In the genomic region with DNA sequence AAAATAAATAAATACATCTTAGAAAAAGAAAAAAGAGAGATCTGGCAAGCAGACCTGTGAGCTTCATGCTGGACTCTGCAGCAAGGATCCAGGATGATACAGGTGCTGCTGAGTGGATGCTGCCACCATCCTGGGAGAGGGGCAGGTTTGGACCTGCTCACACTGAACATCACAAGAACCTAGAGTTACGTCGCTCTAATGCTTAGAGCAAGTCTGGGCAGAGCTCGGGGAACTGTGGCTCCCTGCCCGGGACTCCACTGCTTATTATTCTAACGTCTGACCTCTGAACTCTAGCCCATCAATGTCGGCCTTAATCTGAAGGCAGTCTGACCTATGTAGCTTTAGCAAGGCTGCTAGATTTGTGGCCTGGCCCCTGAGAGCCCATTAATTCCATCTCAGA, we compare ENCODE assay signal across 27 mouse cellular contexts. TPM values are rescaled to one million over a fixed set of nuclear protein-coding genes. Genes with fewer than 3 reads are reported as not detected.
DNase-seq lines count a peak whose midpoint lies in the region; ATAC-seq and TF ChIP-seq lines count a peak whose summit lies in the region.
"Had no signal": no experiment of that assay in that cellular context is flagged by ENCODE, and none has a peak within 500 bp of the region (broad histone marks: within the 10 kb centered on the region; RNA-seq: fewer than 3 reads in every experiment).

No protein-coding gene starts in this region.

- H3K27ac ChIP-seq in forebrain, postnatal 0 days (ENCODE audit: low read depth, low read length): no peak overlapping the region
- no peak overlapping the region for H3K27ac ChIP-seq in forebrain, embryonic 16.5 days (ENCODE audit: low read length)
- 0 out of 2 replicates have a peak overlapping the region, but pooled peaks have one; percentile 4 for H3K27ac ChIP-seq in midbrain, embryonic 12.5 days (replicated peaks)
- H3K27ac ChIP-seq in midbrain, embryonic 10.5 days (replicated peaks): no peak overlapping the region
- no peak overlapping the region for H3K27ac ChIP-seq in stomach, postnatal 0 days (replicated peaks)
- H3K27ac ChIP-seq: embryonic facial prominence, embryonic 12.5 days; gastrocnemius, adult 2 months; heart, embryonic 13.5 days; intestine, embryonic 15.5 days; neural tube, embryonic 13.5 days had no signal

- no peak overlapping the region for H3K9ac ChIP-seq in forebrain, postnatal 0 days
- H3K9ac ChIP-seq in forebrain, embryonic 16.5 days (replicated peaks; ENCODE audit: low read depth, low read length): no peak overlapping the region
- no peak overlapping the region for H3K9ac ChIP-seq in midbrain, embryonic 12.5 days (replicated peaks)
- H3K9ac ChIP-seq in stomach, postnatal 0 days (ENCODE audit: low read length): no peak overlapping the region
- H3K9ac ChIP-seq: embryonic facial prominence, embryonic 12.5 days; heart, embryonic 13.5 days; intestine, embryonic 15.5 days; neural tube, embryonic 13.5 days had no signal

- no peak for TF ChIP-seq EP300 in stomach, postnatal 0 days (optimal IDR thresholded peaks at IDR 0.05)

- H3K4me1 ChIP-seq in forebrain, postnatal 0 days (ENCODE audit: insufficient read depth): no peaks in the 10 kb centered on the region
- no peaks in the 10 kb centered on the region for H3K4me1 ChIP-seq in forebrain, embryonic 16.5 days (replicated peaks; ENCODE audit: control insufficient read depth, insufficient read depth, low read length)
- peaks cover 6% of the 10 kb centered on the region; the same call in 1 of the 2 replicates for H3K4me1 ChIP-seq in midbrain, embryonic 12.5 days
- H3K4me1 ChIP-seq in midbrain, embryonic 10.5 days: peaks cover 15% of the 10 kb centered on the region
- H3K4me1 ChIP-seq in stomach, postnatal 0 days (replicated peaks; ENCODE audit: control insufficient read depth, insufficient read depth): no peaks in the 10 kb centered on the region
- H3K4me1 ChIP-seq: embryonic facial prominence, embryonic 12.5 days; heart, embryonic 13.5 days; intestine, embryonic 15.5 days had no signal

- WGBS in forebrain, postnatal 0 days: 53% methylated on average over 6 of the region's 6 CpGs
- 49% methylated on average over 6 of the region's 6 CpGs for WGBS in forebrain, embryonic 16.5 days
- 33% methylated on average over 6 of the region's 6 CpGs for WGBS in midbrain, embryonic 12.5 days
- 31% methylated on average over 6 of the region's 6 CpGs for WGBS in midbrain, embryonic 10.5 days
- whole genome bisulfite sequencing in stomach, postnatal 0 days: 20% methylated on average over 6 of the region's 6 CpGs

- TF ChIP-seq CTCF in forebrain, postnatal 0 days (IDR thresholded peaks at IDR 0.05; ENCODE audit: low read depth): no peak
- TF ChIP-seq CTCF in stomach, postnatal 0 days (IDR thresholded peaks at IDR 0.05; ENCODE audit: low read depth): no peak

- H3K4me2 ChIP-seq in forebrain, postnatal 0 days (ENCODE audit: low read depth): no peak overlapping the region
- no peak overlapping the region for H3K4me2 ChIP-seq in forebrain, embryonic 16.5 days (ENCODE audit: low read length)
- H3K4me2 ChIP-seq in midbrain, embryonic 12.5 days (replicated peaks): no peak overlapping the region
- no peak overlapping the region for H3K4me2 ChIP-seq in stomach, postnatal 0 days (replicated peaks; ENCODE audit: low read depth)
- H3K4me2 ChIP-seq: embryonic facial prominence, embryonic 12.5 days; heart, embryonic 13.5 days; intestine, embryonic 15.5 days; neural tube, embryonic 13.5 days had no signal

- H3K27me3 ChIP-seq in forebrain, postnatal 0 days (ENCODE audit: insufficient read depth, low read length): no peaks in the 10 kb centered on the region
- H3K27me3 ChIP-seq in forebrain, embryonic 16.5 days (replicated peaks; ENCODE audit: control insufficient read depth, insufficient read depth, low read length): no peaks in the 10 kb centered on the region
- no peaks in the 10 kb centered on the region for H3K27me3 ChIP-seq in midbrain, embryonic 12.5 days
- H3K27me3 ChIP-seq in midbrain, embryonic 10.5 days (ENCODE audit: low read depth, poor library complexity, severe bottlenecking): no peaks in the 10 kb centered on the region
- H3K27me3 ChIP-seq in stomach, postnatal 0 days (ENCODE audit: control insufficient read depth, insufficient read depth, low read length): no peaks in the 10 kb centered on the region
- H3K27me3 ChIP-seq: embryonic facial prominence, embryonic 12.5 days; heart, embryonic 13.5 days; intestine, embryonic 15.5 days; neural tube, embryonic 13.5 days; Patski had no signal

- ATAC-seq in forebrain, postnatal 0 days: 0 out of 2 replicates have a peak, but pooled peaks have one; percentile 14
- ATAC-seq in forebrain, embryonic 16.5 days: no peak
- ATAC-seq in midbrain, embryonic 12.5 days (ENCODE audit: low FRiP score, low read depth): 0 out of 2 replicates have a peak, but pooled peaks have one; percentile 17
- ATAC-seq in stomach, postnatal 0 days (ENCODE audit: low FRiP score, low TSS enrichment): peak; percentile 33; the same call in 1 of the 2 replicates
- ATAC-seq: intestine, embryonic 15.5 days; Patski had no signal

- no peaks in the 10 kb centered on the region for H3K9me3 ChIP-seq in forebrain, postnatal 0 days (ENCODE audit: low read length)
- no peaks in the 10 kb centered on the region for H3K9me3 ChIP-seq in forebrain, embryonic 16.5 days (ENCODE audit: control insufficient read depth, low read length)
- H3K9me3 ChIP-seq in midbrain, embryonic 12.5 days: no peaks in the 10 kb centered on the region
- no peaks in the 10 kb centered on the region for H3K9me3 ChIP-seq in midbrain, embryonic 10.5 days (replicated peaks)
- H3K9me3 ChIP-seq in stomach, postnatal 0 days (ENCODE audit: control insufficient read depth, low read length): no peaks in the 10 kb centered on the region
- H3K9me3 ChIP-seq: embryonic facial prominence, embryonic 12.5 days; heart, embryonic 13.5 days; intestine, embryonic 15.5 days; neural tube, embryonic 13.5 days had no signal

- no peak overlapping the region for H3K4me3 ChIP-seq in forebrain, postnatal 0 days (ENCODE audit: low read depth, low read length)
- H3K4me3 ChIP-seq in forebrain, embryonic 16.5 days (replicated peaks; ENCODE audit: low read length): no peak overlapping the region
- no peak overlapping the region for H3K4me3 ChIP-seq in midbrain, embryonic 12.5 days
- no peak overlapping the region for H3K4me3 ChIP-seq in midbrain, embryonic 10.5 days
- H3K4me3 ChIP-seq in stomach, postnatal 0 days (ENCODE audit: low read depth, low read length): no peak overlapping the region
- H3K4me3 ChIP-seq: embryonic facial prominence, embryonic 12.5 days; gastrocnemius, adult 2 months; heart, embryonic 13.5 days; intestine, embryonic 15.5 days; neural tube, embryonic 13.5 days had no signal

- H3K36me3 ChIP-seq in forebrain, postnatal 0 days (ENCODE audit: insufficient read depth): peaks cover 50% of the 10 kb centered on the region
- H3K36me3 ChIP-seq in forebrain, embryonic 16.5 days (ENCODE audit: control insufficient read depth, insufficient read depth): peaks cover 27% of the 10 kb centered on the region
- H3K36me3 ChIP-seq in midbrain, embryonic 12.5 days: peaks cover 55% of the 10 kb centered on the region
- H3K36me3 ChIP-seq in midbrain, embryonic 10.5 days: peaks cover 64% of the 10 kb centered on the region
- H3K36me3 ChIP-seq in stomach, postnatal 0 days (ENCODE audit: control insufficient read depth, insufficient read depth, low read length): peaks cover 32% of the 10 kb centered on the region

- DNase-seq in forebrain, postnatal 0 days: no peak
- no peak for DNase-seq in midbrain, embryonic 10.5 days (ENCODE audit: low spot score)
- peak; percentile 45 for DNase-seq in embryo, embryonic 9.5 days (ENCODE audit: extremely low spot score)
- no peak for DNase-seq in stomach, postnatal 0 days (ENCODE audit: low spot score)
- DNase-seq in adrenal gland, postnatal 10 days: no peak
- DNase-seq: cerebellum, postnatal 10 days; gastrocnemius, adult 2 months; heart, postnatal 4 days; kidney, postnatal 10 days; left cerebral cortex, postnatal 4 days; lung, adult 2 months; lung, postnatal 36 days; right cerebral cortex, postnatal 25 days; thymus, postnatal 25 days had no signal

RNA-seq across cellular contexts. Expression of a gene that starts 7.1 kb away (rescaled TPM):
- 21.2 and 30.9 TPM in 2 replicates for total RNA-seq in forebrain, postnatal 0 days (2014; rRNA removed)
- 20.9 and 22.1 TPM in 2 replicates for polyA plus RNA-seq in forebrain, postnatal 0 days (2015; fragmentation: Nextera tagmentation; extraction: Ambion mirVana)
- polyA plus RNA-seq in forebrain, embryonic 16.5 days (2015; fragmentation: Nextera tagmentation; extraction: Ambion mirVana): 34.6 and 35.3 TPM in 2 replicates
- polyA plus RNA-seq in midbrain, embryonic 12.5 days (2016; fragmentation: Nextera tagmentation; extraction: Ambion mirVana): 34.0 and 34.9 TPM in 2 replicates
- polyA plus RNA-seq in midbrain, embryonic 10.5 days (2016; fragmentation: Nextera tagmentation; extraction: Ambion mirVana): 50.1 and 52.3 TPM in 2 replicates
- polyA plus RNA-seq in stomach, postnatal 0 days (2015; fragmentation: Nextera tagmentation; extraction: Ambion mirVana): 20.7 and 20.8 TPM in 2 replicates
- 10 to 100 TPM; 27.6 to 32.2 TPM for total RNA-seq in adrenal gland, postnatal 10 days (2021)

RNA-seq across cellular contexts. Expression of a gene that starts 13.2 kb away (rescaled TPM):
- total RNA-seq in forebrain, postnatal 0 days (2014; rRNA removed): 29.5 and 42.0 TPM in 2 replicates
- 8.5 and 10.4 TPM in 2 replicates for polyA plus RNA-seq in forebrain, postnatal 0 days (2015; fragmentation: Nextera tagmentation; extraction: Ambion mirVana)
- 19.0 and 19.8 TPM in 2 replicates for polyA plus RNA-seq in forebrain, embryonic 16.5 days (2015; fragmentation: Nextera tagmentation; extraction: Ambion mirVana)
- polyA plus RNA-seq in midbrain, embryonic 12.5 days (2016; fragmentation: Nextera tagmentation; extraction: Ambion mirVana): 18.7 and 19.0 TPM in 2 replicates
- 19.3 and 20.6 TPM in 2 replicates for polyA plus RNA-seq in midbrain, embryonic 10.5 days (2016; fragmentation: Nextera tagmentation; extraction: Ambion mirVana)
- polyA plus RNA-seq in stomach, postnatal 0 days (2015; fragmentation: Nextera tagmentation; extraction: Ambion mirVana): 10.3 and 10.6 TPM in 2 replicates
- total RNA-seq in adrenal gland, postnatal 10 days (2021): 10 to 100 TPM; 49.2 to 66.4 TPM

RNA-seq across cellular contexts. Expression of a gene that starts 23.8 kb away (rescaled TPM):
- total RNA-seq in forebrain, postnatal 0 days (2014; rRNA removed): 53.0 and 59.8 TPM in 2 replicates
- polyA plus RNA-seq in forebrain, postnatal 0 days (2015; fragmentation: Nextera tagmentation; extraction: Ambion mirVana): 37.3 and 51.2 TPM in 2 replicates
- polyA plus RNA-seq in forebrain, embryonic 16.5 days (2015; fragmentation: Nextera tagmentation; extraction: Ambion mirVana): 113 and 116 TPM in 2 replicates
- polyA plus RNA-seq in midbrain, embryonic 12.5 days (2016; fragmentation: Nextera tagmentation; extraction: Ambion mirVana): 201 and 218 TPM in 2 replicates
- polyA plus RNA-seq in midbrain, embryonic 10.5 days (2016; fragmentation: Nextera tagmentation; extraction: Ambion mirVana): 142 and 193 TPM in 2 replicates
- polyA plus RNA-seq in stomach, postnatal 0 days (2015; fragmentation: Nextera tagmentation; extraction: Ambion mirVana): 50.8 TPM in 2 replicates
- 10 to 100 TPM; 33.7 to 39.6 TPM for total RNA-seq in adrenal gland, postnatal 10 days (2021)
- total RNA-seq: granulocyte monocyte progenitor cell, adult 5-6 weeks had no signal

RNA-seq across cellular contexts. Expression of a gene that starts 37.1 kb away (rescaled TPM):
- total RNA-seq in forebrain, postnatal 0 days (2014; rRNA removed): 0.15 TPM in 1 of 2 replicates, not detected in the other
- polyA plus RNA-seq in forebrain, postnatal 0 days (2015; fragmentation: Nextera tagmentation; extraction: Ambion mirVana): not detected in 2 replicates
- 0.08 TPM in 1 of 2 replicates, not detected in the other for polyA plus RNA-seq in forebrain, embryonic 16.5 days (2015; fragmentation: Nextera tagmentation; extraction: Ambion mirVana)
- polyA plus RNA-seq in midbrain, embryonic 12.5 days (2016; fragmentation: Nextera tagmentation; extraction: Ambion mirVana): 0.08 TPM in 1 of 2 replicates, not detected in the other
- 0.17 and 0.22 TPM in 2 replicates for polyA plus RNA-seq in midbrain, embryonic 10.5 days (2016; fragmentation: Nextera tagmentation; extraction: Ambion mirVana)
- polyA plus RNA-seq in stomach, postnatal 0 days (2015; fragmentation: Nextera tagmentation; extraction: Ambion mirVana): 768 and 930 TPM in 2 replicates
- not detected for total RNA-seq in adrenal gland, postnatal 10 days (2021)
- total RNA-seq: gastrocnemius, adult 2 months; granulocyte monocyte progenitor cell, adult 5-6 weeks; heart, postnatal 4 days; layer of hippocampus, adult 8-10 months; left cerebral cortex, adult 18-20 months; left cerebral cortex, postnatal 4 days; liver, adult 2 months had no signal
- polyA plus RNA-seq: liver, adult 2 months; Patski had no signal

RNA-seq across cellular contexts. Expression of a gene that starts 54.2 kb away (rescaled TPM):
- total RNA-seq in forebrain, postnatal 0 days (2014; rRNA removed): not detected in 2 replicates
- polyA plus RNA-seq in forebrain, postnatal 0 days (2015; fragmentation: Nextera tagmentation; extraction: Ambion mirVana): not detected in 2 replicates
- not detected in 2 replicates for polyA plus RNA-seq in forebrain, embryonic 16.5 days (2015; fragmentation: Nextera tagmentation; extraction: Ambion mirVana)
- polyA plus RNA-seq in midbrain, embryonic 12.5 days (2016; fragmentation: Nextera tagmentation; extraction: Ambion mirVana): not detected in 2 replicates
- polyA plus RNA-seq in midbrain, embryonic 10.5 days (2016; fragmentation: Nextera tagmentation; extraction: Ambion mirVana): not detected in 2 replicates
- 2.6 and 3.9 TPM in 2 replicates for polyA plus RNA-seq in stomach, postnatal 0 days (2015; fragmentation: Nextera tagmentation; extraction: Ambion mirVana)
- total RNA-seq in adrenal gland, postnatal 10 days (2021): not detected
- total RNA-seq: adrenal gland, postnatal 4 days; gastrocnemius, adult 2 months; granulocyte monocyte progenitor cell, adult 5-6 weeks; heart, postnatal 4 days; layer of hippocampus, adult 8-10 months; left cerebral cortex, adult 18-20 months; left cerebral cortex, postnatal 4 days; liver, adult 2 months had no signal
- polyA plus RNA-seq: embryonic facial prominence, embryonic 12.5 days; heart, embryonic 13.5 days; intestine, embryonic 15.5 days; liver, adult 2 months; lung, adult 2 months; neural tube, embryonic 13.5 days; Patski; testis, adult 2 months had no signal
